Mouse (Mus musculus): ENCODE results near the gene Tanc1. TPM values are rescaled to one million over a fixed set of nuclear protein-coding genes. Genes with fewer than 3 reads are reported as not detected.
A peak's percentile ranks its signal among the peaks of the same experiment; 100 is the strongest.

The Tanc1 gene
- polyA plus RNA-seq, 1 experiment from 2014 or later, result 24.8 TPM

DNA sequence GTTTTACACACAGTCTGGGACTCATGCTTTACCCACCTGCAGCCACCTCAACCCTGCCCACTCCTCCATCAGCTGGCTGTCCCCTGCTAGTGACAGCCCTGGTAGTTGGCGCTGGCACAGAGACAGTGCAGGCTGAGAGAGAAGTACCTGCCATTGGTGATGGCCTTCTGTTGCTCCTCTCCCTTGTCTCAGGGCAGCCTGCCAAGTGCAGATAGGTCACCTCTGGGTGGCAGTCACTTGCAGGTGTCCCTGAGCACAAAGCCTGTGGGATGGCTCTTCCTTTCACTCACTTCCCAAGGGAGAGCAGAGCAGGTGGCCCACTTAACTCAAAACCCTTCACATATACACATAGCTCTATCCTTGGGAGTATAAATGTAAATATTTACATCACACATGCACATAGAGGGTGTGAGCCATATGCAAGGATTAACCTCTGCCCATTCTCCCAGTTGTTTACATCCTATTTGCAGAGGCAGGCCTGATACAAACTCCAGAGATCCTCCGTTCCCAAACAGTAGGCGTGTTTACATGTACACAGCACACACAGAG is 106.0 kb downstream of the Tanc1 start:
- H3K9me3 ChIP-seq (ENCODE audit: control insufficient read depth, low read length), result no peaks in the 10 kb centered on the region
- peak; percentile 53; the same call in 1 of the 2 replicates for ATAC-seq (replicated peaks; ENCODE audit: low FRiP score, low TSS enrichment, low read depth)
- H3K36me3 ChIP-seq (ENCODE audit: control insufficient read depth, insufficient read depth, low read length), result no peaks in the 10 kb centered on the region
- no peak overlapping the region for H3K9ac ChIP-seq (ENCODE audit: low read length)
- no peak overlapping the region for H3K4me3 ChIP-seq (ENCODE audit: low read depth, low read length)
- H3K4me1 ChIP-seq (replicated peaks; ENCODE audit: control insufficient read depth, insufficient read depth, low read length), result peaks cover 73% of the 10 kb centered on the region
- 45% methylated on average over 3 of the region's 3 CpGs for WGBS
- H3K27me3 ChIP-seq (replicated peaks; ENCODE audit: control insufficient read depth, insufficient read depth, low read length), result no peaks in the 10 kb centered on the region
- no peak for DNase-seq (ENCODE audit: low spot score)
- peak overlapping the region; percentile 18; the same call in 1 of the 2 replicates for H3K4me2 ChIP-seq (ENCODE audit: low read length)
- no peak overlapping the region; the same call in 1 of the 2 replicates for H3K27ac ChIP-seq (ENCODE audit: low read depth)

DNA sequence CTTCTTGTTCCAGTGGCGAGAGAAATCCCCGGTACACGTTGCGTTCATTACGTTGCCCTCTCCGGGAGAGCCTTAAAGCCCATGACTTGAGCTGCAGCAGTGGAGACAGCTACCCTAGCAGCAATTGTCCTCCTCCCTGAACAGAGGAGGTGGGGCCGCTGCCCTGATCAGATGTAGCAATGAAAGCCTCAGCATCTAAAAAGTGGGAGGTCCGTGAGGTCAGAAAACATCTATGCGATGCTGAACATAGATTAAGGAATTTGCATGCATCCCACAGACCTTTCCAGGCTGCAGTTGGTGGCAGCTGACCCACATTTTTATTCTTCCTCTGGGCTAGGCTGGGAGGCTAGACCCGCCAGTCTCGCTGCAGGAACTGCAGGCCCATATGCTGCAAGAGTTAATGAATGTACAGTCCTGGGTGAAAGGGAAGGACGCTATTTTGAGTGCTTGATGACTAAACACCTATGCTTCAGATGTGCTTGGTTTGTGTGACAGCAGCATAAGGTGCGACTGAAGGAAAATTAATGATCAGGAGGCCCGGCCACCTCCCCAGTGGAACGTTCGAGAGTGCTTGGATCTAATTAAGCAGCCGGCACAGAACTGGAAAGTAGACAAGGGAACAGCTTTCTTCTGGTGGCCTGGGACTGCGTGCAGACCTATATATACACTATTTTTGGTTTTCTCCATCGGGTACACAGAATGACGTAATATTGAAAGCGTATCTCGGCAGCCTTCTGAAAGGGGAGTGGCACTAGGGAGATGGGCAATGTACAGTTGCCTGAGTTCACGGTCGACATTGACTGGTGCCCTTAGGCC is 107.0 kb downstream of the Tanc1 start:
- no peaks in the 10 kb centered on the region for H3K9me3 ChIP-seq (ENCODE audit: control insufficient read depth, low read length)
- peaks cover 72% of the 10 kb centered on the region for H3K4me1 ChIP-seq (replicated peaks; ENCODE audit: control insufficient read depth, insufficient read depth, low read length)
- no peaks in the 10 kb centered on the region for H3K36me3 ChIP-seq (ENCODE audit: control insufficient read depth, insufficient read depth, low read length)
- ATAC-seq (replicated peaks; ENCODE audit: low FRiP score, low TSS enrichment, low read depth) (no peak), DNase-seq (ENCODE audit: low spot score) (no peak)
- peak overlapping the region; percentile 62 for H3K27ac ChIP-seq (ENCODE audit: low read depth)
- H3K4me2 ChIP-seq (ENCODE audit: low read length), result peak overlapping the region; percentile 18; the same call in 1 of the 2 replicates
- WGBS, result 50% methylated on average over 24 of the region's 24 CpGs
- no peak overlapping the region for H3K9ac ChIP-seq (ENCODE audit: low read length)
- H3K4me3 ChIP-seq (ENCODE audit: low read depth, low read length), result no peak overlapping the region
- H3K27me3 ChIP-seq (replicated peaks; ENCODE audit: control insufficient read depth, insufficient read depth, low read length), result no peaks in the 10 kb centered on the region

DNA sequence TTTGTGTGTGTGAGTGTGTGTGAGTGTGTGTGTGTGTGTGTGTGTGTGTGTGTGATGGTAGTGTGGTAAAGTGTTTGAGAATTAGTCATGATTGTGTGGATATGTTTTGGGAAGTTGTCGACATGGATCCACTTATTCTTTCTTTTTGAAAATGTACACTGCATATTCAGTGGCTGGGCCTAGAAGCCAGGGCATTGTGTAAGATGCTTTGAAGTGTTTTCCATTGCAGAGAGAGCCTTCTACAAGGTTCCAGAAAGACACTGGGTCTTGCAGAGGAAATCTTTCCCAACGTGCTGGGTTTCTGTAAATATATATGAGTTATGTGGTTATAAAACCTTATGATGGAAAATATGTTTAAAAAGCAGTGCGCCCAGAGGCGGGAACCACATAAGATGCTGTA is 108.0 kb downstream of the Tanc1 start:
- no peaks in the 10 kb centered on the region for H3K9me3 ChIP-seq (ENCODE audit: control insufficient read depth, low read length)
- no peak overlapping the region for H3K4me3 ChIP-seq (ENCODE audit: low read depth, low read length)
- no peak for ATAC-seq (replicated peaks; ENCODE audit: low FRiP score, low TSS enrichment, low read depth)
- H3K4me1 ChIP-seq (replicated peaks; ENCODE audit: control insufficient read depth, insufficient read depth, low read length), result peaks cover 71% of the 10 kb centered on the region
- 51% methylated on average over 4 of the region's 4 CpGs for WGBS
- peak overlapping the region; percentile 62; the same call in 1 of the 2 replicates for H3K27ac ChIP-seq (ENCODE audit: low read depth)
- peaks cover 4% of the 10 kb centered on the region; the same call in 1 of the 2 replicates for H3K36me3 ChIP-seq (ENCODE audit: control insufficient read depth, insufficient read depth, low read length)
- no peak overlapping the region for H3K9ac ChIP-seq (ENCODE audit: low read length)
- H3K27me3 ChIP-seq (replicated peaks; ENCODE audit: control insufficient read depth, insufficient read depth, low read length), result no peaks in the 10 kb centered on the region
- DNase-seq (ENCODE audit: low spot score), result no peak
- no peak overlapping the region for H3K4me2 ChIP-seq (ENCODE audit: low read length)

DNA sequence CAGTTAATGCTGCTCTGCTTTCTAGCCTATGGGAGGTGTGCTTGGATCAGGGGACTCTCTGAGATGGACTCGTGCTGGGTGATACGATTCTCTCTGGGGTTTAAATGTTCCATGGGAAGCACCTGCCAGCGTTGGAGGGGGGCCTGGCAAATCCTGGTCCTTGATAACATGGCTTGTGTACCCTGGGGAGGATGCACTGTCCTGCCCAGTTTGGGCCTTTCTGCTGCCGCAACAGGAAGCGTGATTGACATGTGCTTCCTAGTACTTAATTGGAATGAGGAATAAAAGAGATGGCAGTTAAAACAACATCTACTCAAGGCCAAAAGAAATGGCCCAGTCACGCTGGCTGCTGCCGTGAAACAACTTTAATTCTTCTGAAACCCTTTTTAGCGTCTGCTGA is 109.3 kb downstream of the Tanc1 start:
- no peak overlapping the region for H3K4me2 ChIP-seq (ENCODE audit: low read length)
- no peaks in the 10 kb centered on the region for H3K9me3 ChIP-seq (ENCODE audit: control insufficient read depth, low read length)
- H3K4me1 ChIP-seq (replicated peaks; ENCODE audit: control insufficient read depth, insufficient read depth, low read length), result peaks cover 65% of the 10 kb centered on the region
- ATAC-seq (replicated peaks; ENCODE audit: low FRiP score, low TSS enrichment, low read depth) (no peak), DNase-seq (ENCODE audit: low spot score) (no peak)
- H3K4me3 ChIP-seq (ENCODE audit: low read depth, low read length), result no peak overlapping the region
- peak overlapping the region; percentile 5; the same call in 1 of the 2 replicates for H3K27ac ChIP-seq (ENCODE audit: low read depth)
- peaks cover 13% of the 10 kb centered on the region for H3K36me3 ChIP-seq (ENCODE audit: control insufficient read depth, insufficient read depth, low read length)
- no peak overlapping the region for H3K9ac ChIP-seq (ENCODE audit: low read length)
- 55% methylated on average over 8 of the region's 8 CpGs for WGBS
- no peaks in the 10 kb centered on the region for H3K27me3 ChIP-seq (replicated peaks; ENCODE audit: control insufficient read depth, insufficient read depth, low read length)

DNA sequence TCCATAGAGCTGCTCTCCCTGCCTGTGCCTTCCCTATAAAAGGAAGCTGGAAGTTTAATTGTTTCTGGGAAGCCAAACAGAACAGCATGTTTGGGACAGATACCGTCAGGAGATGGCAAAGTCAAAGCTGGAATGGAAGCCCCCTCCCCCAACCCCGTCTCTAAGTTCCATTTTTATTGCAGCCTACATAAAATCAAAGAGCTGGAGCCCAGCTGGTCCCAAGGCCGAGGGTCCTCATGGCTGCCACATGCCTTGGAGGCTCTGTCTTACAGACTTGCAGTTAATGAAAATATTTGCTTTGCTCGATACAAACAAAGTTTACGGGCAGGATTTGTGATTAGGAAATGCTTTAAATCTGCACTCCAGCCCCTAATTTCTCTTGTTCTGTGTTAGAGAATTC is 109.9 kb downstream of the Tanc1 start:
- peak overlapping the region; percentile 5; the same call in 1 of the 2 replicates for H3K27ac ChIP-seq (ENCODE audit: low read depth)
- ATAC-seq (replicated peaks; ENCODE audit: low FRiP score, low TSS enrichment, low read depth) (no peak), DNase-seq (ENCODE audit: low spot score) (no peak)
- WGBS, result 24% methylated on average over 5 of the region's 5 CpGs
- H3K4me1 ChIP-seq (replicated peaks; ENCODE audit: control insufficient read depth, insufficient read depth, low read length), result peaks cover 65% of the 10 kb centered on the region
- no peak overlapping the region for H3K4me2 ChIP-seq (ENCODE audit: low read length)
- H3K9ac ChIP-seq (ENCODE audit: low read length), result no peak overlapping the region
- no peak overlapping the region for H3K4me3 ChIP-seq (ENCODE audit: low read depth, low read length)
- H3K27me3 ChIP-seq (replicated peaks; ENCODE audit: control insufficient read depth, insufficient read depth, low read length), result no peaks in the 10 kb centered on the region
- H3K36me3 ChIP-seq (ENCODE audit: control insufficient read depth, insufficient read depth, low read length), result peaks cover 13% of the 10 kb centered on the region
- H3K9me3 ChIP-seq (ENCODE audit: control insufficient read depth, low read length), result no peaks in the 10 kb centered on the region

DNA sequence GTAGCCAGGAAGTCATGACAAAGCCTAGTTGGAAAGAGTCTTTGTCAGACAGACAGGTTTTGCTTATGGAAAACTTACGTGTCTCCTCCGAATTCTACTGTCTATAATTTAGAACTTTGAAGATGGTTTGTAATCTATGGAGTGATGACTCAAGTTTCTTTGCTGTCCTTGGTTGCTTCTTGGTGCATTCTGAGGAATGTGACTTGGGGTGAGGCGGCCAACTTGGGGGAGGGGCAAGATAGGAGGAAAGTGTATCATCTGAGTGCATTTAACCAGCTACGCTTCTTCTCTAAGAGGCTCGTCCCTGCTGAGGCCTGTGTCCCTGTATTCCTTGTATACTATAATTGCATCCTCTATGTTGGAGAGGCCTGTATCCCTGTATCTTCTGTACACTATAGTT is 111.5 kb downstream of the Tanc1 start:
- H3K36me3 ChIP-seq (ENCODE audit: control insufficient read depth, insufficient read depth, low read length), result peaks cover 13% of the 10 kb centered on the region
- H3K9me3 ChIP-seq (ENCODE audit: control insufficient read depth, low read length), result no peaks in the 10 kb centered on the region
- no peak for DNase-seq (ENCODE audit: low spot score)
- no peak for ATAC-seq (replicated peaks; ENCODE audit: low FRiP score, low TSS enrichment, low read depth)
- peaks cover 50% of the 10 kb centered on the region for H3K4me1 ChIP-seq (replicated peaks; ENCODE audit: control insufficient read depth, insufficient read depth, low read length)
- no peaks in the 10 kb centered on the region for H3K27me3 ChIP-seq (replicated peaks; ENCODE audit: control insufficient read depth, insufficient read depth, low read length)
- H3K4me2 ChIP-seq (ENCODE audit: low read length), result no peak overlapping the region
- no peak overlapping the region for H3K9ac ChIP-seq (ENCODE audit: low read length)
- WGBS, result 83% methylated on average over 5 of the region's 5 CpGs
- H3K27ac ChIP-seq (ENCODE audit: low read depth), result no peak overlapping the region
- H3K4me3 ChIP-seq (ENCODE audit: low read depth, low read length), result no peak overlapping the region

DNA sequence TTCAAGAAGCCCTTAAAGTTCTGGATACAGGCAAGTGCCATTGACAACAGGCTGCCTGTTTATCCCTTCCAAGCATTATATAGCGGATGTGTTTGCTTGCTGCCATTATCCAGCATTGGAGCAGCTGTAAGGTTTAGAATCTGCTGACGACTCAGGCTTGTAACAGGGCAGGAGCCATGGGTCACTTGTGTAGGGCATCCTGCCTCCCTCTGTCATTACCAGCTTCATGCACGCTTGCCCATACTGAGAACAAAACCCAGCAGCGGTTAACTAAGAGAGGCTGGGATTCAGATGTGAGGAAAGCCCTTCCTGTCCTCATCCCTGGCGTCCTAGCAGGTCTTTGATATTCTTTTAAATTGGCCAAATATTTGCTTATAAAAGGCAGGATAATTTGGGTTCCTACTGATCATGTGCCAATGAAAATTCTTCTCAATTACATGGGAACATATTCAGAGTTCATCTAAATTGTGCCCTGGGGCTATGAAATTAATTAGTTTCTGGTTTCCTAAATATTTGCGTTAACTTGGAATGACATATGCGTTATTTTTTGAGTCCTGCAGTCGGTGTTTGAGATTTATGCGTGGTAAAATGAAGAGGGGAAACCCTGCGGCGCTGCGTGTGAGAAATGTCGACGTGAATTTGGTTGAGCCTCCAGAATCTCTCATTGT is 113.8 kb downstream of the Tanc1 start:
- Histone ChIP-seq H3K4me2 (ENCODE audit: low read length) (no peak overlapping the region), H3K27me3 (replicated peaks; ENCODE audit: control insufficient read depth, insufficient read depth, low read length) (no peaks in the 10 kb centered on the region), H3K9ac (ENCODE audit: low read length) (no peak overlapping the region), H3K9me3 (ENCODE audit: control insufficient read depth, low read length) (no peaks in the 10 kb centered on the region), H3K27ac (ENCODE audit: low read depth) (0 out of 2 replicates have a peak overlapping the region, but pooled peaks have one; percentile 22), H3K4me3 (ENCODE audit: low read depth, low read length) (no peak overlapping the region), H3K4me1 (replicated peaks; ENCODE audit: control insufficient read depth, insufficient read depth, low read length) (peaks cover 29% of the 10 kb centered on the region), H3K36me3 (ENCODE audit: control insufficient read depth, insufficient read depth, low read length) (peaks cover 13% of the 10 kb centered on the region)
- ATAC-seq (replicated peaks; ENCODE audit: low FRiP score, low TSS enrichment, low read depth) (no peak), DNase-seq (ENCODE audit: low spot score) (no peak)
- 63% methylated on average over 14 of the region's 14 CpGs for WGBS

DNA sequence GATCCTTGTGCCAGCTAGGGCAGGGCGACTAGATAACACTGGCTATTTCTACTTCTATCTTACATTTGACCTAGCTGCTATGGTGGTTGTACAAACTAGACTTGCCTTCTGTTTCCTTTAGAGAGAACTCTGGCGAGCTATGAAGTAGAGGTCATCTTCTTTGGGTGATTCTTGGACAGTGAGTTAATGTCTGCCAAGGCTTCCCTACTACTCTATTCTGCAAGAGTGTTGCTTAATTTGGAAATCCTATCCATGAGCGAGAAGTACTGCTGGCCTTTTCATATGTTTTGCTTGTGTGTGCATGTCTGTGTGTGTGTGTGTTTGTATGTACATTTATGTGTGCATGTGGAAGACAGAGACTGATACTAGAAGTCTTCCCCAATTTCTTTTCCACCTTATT is 120.0 kb downstream of the Tanc1 start:
- Histone ChIP-seq H3K27me3 (replicated peaks; ENCODE audit: control insufficient read depth, insufficient read depth, low read length) (no peaks in the 10 kb centered on the region), H3K9ac (ENCODE audit: low read length) (no peak overlapping the region), H3K36me3 (ENCODE audit: control insufficient read depth, insufficient read depth, low read length) (no peaks in the 10 kb centered on the region; the same call in 1 of the 2 replicates), H3K27ac (ENCODE audit: low read depth) (no peak overlapping the region), H3K4me3 (ENCODE audit: low read depth, low read length) (no peak overlapping the region), H3K9me3 (ENCODE audit: control insufficient read depth, low read length) (no peaks in the 10 kb centered on the region), H3K4me2 (ENCODE audit: low read length) (no peak overlapping the region), H3K4me1 (replicated peaks; ENCODE audit: control insufficient read depth, insufficient read depth, low read length) (peaks cover 3% of the 10 kb centered on the region; the same call in 1 of the 2 replicates)
- WGBS, result 92% methylated on average over 3 of the region's 3 CpGs
- no peak for ATAC-seq (replicated peaks; ENCODE audit: low FRiP score, low TSS enrichment, low read depth)
- no peak for DNase-seq (ENCODE audit: low spot score)
